Mouse (Mus musculus) intestine, embryonic 16.5 days (tissue): Measurements from ENCODE around the gene Gng8. TPM values are rescaled to one million over a fixed set of nuclear protein-coding genes. Genes with fewer than 3 reads are reported as not detected.

Experiments used
- ATAC-seq: fragments of 200-750 bp; cut with Nextera tagmentation; 2 replicates; pipeline ENCODE4 v1.8.0; 2017; ENCODE audit warnings: moderate TSS enrichment, moderate library complexity
- H3K27ac ChIP-seq: fragments of 300-500 bp; sonication (generic); 2 replicates; pipeline ENCODE4 v1.5.1; 2014; ENCODE audit warnings: mild to moderate bottlenecking, low read length
- H3K27me3 ChIP-seq: fragments of 300-500 bp; sonication (generic); replicated peaks from 2 replicates; pipeline ENCODE4 v1.6.1; 2014; ENCODE audit warnings: low read length, control low read depth, mixed read lengths; ENCODE audit not compliant: control insufficient read depth, insufficient read depth
- H3K36me3 ChIP-seq: fragments of 300-500 bp; sonication (generic); 2 replicates; pipeline ENCODE4 v1.6.1; 2014; ENCODE audit warnings: low read length, control low read depth; ENCODE audit not compliant: control insufficient read depth, insufficient read depth
- H3K4me1 ChIP-seq: fragments of 300-500 bp; sonication (generic); 2 replicates; pipeline ENCODE4 v1.6.1; 2014; ENCODE audit warnings: low read length, control low read depth, mixed read lengths; ENCODE audit not compliant: control insufficient read depth, insufficient read depth
- H3K4me2 ChIP-seq: fragments of 300-500 bp; sonication (generic); 2 replicates; pipeline ENCODE4 v1.6.1; 2014; ENCODE audit warnings: low read depth, low read length, control low read depth
- H3K4me3 ChIP-seq: fragments of 300-500 bp; sonication (generic); 2 replicates; pipeline ENCODE4 v1.5.1; 2014; ENCODE audit warnings: mild to moderate bottlenecking, low read length
- H3K9ac ChIP-seq: fragments of 300-500 bp; sonication (generic); 2 replicates; pipeline ENCODE4 v1.6.1; 2014; ENCODE audit warnings: low read depth, low read length
- H3K9me3 ChIP-seq: fragments of 300-500 bp; sonication (generic); 2 replicates; pipeline ENCODE4 v1.6.1; 2016; ENCODE audit warnings: low read length, control low read depth; ENCODE audit not compliant: control insufficient read depth
- WGBS: fragments of 180-500 bp; shearing (Covaris S2); extraction: QIAGEN DNeasy Blood & Tissue Kit; methylation state at CpG from one replicate; pipeline ENCODE4 v1.1.7; 2014; 5-methylcytosine and 5-hydroxymethylcytosine counted together
- polyA plus RNA-seq: library from polyadenylated mRNA; unstranded; fragments of >200 nt; fragmentation: Nextera tagmentation; extraction: Ambion mirVana; gene quantifications from 2 replicates; pipeline ENCODE4 v1.2.1, GENCODE M21; 2015

Gene Gng8
- polyA plus RNA-seq, 1 experiment from 2014 or later, result 9.2 TPM

DNA sequence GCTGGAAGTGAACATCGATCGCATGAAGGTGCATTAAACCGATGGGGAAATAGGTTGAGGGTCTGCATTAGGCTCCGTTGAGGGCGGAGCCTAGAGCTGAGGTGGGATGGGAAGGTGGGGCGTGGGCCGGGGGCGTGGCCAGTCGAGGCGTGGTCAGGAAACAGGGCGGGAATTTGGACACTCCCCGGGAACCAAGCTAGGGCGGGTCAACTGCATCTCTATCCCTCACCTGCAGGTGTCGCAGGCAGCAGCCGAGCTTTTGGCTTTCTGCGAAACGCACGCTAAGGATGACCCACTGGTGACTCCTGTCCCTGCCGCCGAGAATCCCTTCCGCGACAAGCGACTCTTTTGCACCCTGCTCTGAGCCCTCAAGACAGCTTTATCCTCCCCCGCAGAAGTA is 3.4 kb downstream of the Gng8 start:
- Histone ChIP-seq H3K27ac (no peak overlapping the region), H3K4me3 (peak overlapping the region; percentile 25), H3K36me3 (no peaks in the 10 kb centered on the region), H3K4me2 (peak overlapping the region; percentile 58), H3K9ac (peak overlapping the region; percentile 43), H3K9me3 (no peaks in the 10 kb centered on the region), H3K4me1 (peaks cover 33% of the 10 kb centered on the region), H3K27me3 (peaks cover 23% of the 10 kb centered on the region)
- peak; percentile 20; the same call in 1 of the 2 replicates for ATAC-seq
- WGBS, result 2% methylated on average over 24 of the region's 24 CpGs

DNA sequence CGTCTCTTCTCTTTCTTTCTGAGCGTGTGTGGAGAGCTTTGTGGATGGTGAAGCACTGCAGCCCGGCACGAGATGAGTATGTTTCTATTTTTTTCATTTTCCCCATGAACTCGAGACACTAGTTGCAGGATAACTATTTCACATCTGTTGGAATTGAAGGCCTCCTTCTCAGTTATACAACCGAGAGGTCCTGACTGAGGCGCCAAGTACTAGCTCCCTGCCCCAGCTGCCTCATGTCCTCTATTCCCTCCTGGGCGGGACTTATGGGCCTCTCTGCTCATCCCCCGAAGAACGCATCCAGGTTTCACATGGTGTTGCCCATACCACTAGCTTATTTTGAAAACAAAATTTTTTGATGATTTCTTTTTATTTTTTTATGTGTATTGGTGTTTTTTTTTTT is 3.9 kb downstream of the Gng8 start:
- Histone ChIP-seq H3K9ac (no peak overlapping the region), H3K4me1 (peaks cover 29% of the 10 kb centered on the region), H3K4me3 (no peak overlapping the region; the same call in 1 of the 2 replicates), H3K27me3 (peaks cover 23% of the 10 kb centered on the region), H3K4me2 (peak overlapping the region; percentile 58), H3K36me3 (no peaks in the 10 kb centered on the region), H3K9me3 (no peaks in the 10 kb centered on the region), H3K27ac (no peak overlapping the region)
- WGBS, result 29% methylated on average over 10 of the region's 10 CpGs
- ATAC-seq, result no peak

DNA sequence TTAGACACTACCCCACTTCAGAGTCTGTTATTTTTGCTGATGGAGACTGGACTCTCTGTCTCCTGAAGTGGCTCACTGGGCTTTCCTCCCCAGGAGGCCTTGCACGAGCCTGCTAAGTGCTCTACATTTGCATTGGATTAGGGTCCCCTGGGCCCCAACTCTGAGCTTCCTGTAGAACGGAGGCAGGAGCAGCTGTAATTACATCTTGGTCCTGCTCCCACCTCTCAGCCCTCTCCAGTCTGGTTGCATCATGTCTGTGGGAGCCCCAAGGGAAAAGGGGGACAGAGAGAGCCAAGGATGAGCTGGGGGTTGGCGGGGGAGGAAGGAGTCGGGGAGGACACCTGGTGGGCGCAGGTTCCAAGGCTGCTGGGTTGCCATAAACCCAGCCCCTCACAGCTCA is 8.9 kb downstream of the Gng8 start:
- no peak overlapping the region for H3K27ac ChIP-seq
- no peak for ATAC-seq
- WGBS, result 23% methylated on average over 5 of the region's 5 CpGs
- no peaks in the 10 kb centered on the region for H3K9me3 ChIP-seq
- no peaks in the 10 kb centered on the region for H3K36me3 ChIP-seq
- no peak overlapping the region for H3K4me3 ChIP-seq
- no peaks in the 10 kb centered on the region for H3K27me3 ChIP-seq
- peaks cover 9% of the 10 kb centered on the region for H3K4me1 ChIP-seq
- no peak overlapping the region for H3K4me2 ChIP-seq
- no peak overlapping the region for H3K9ac ChIP-seq

DNA sequence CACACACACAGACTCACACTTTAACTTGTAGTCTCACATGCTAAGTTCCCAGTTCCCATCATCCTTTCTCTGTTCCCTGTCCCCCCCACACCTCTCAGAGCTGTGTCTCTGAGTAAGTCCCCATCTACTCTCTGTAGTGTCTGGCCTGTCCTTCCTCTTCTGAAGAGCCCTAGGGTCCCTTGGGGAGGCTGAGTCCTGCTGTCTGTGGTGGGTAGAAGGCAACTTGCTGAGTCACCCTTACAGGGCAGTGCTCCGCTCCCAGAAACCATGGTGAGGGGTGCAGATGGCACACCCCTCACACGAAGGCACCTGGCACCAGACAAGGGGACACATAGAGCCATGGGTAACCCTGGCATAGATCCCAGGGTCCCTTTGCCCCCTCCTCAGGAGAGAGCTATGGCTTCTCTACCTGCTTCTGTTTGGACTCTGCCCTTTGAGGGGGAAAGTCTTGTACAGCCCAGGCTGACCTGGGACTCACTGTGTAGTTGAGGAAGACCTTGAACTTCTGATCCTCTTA is 11.9 kb downstream of the Gng8 start:
- WGBS, result 82% methylated on average over 2 of the region's 2 CpGs
- H3K9me3 ChIP-seq, result no peaks in the 10 kb centered on the region
- ATAC-seq, result no peak
- 0 out of 2 replicates have a peak overlapping the region, but pooled peaks have one; percentile 5 for H3K9ac ChIP-seq
- H3K4me3 ChIP-seq, result no peak overlapping the region
- H3K27ac ChIP-seq, result 0 out of 2 replicates have a peak overlapping the region, but pooled peaks have one; percentile 6
- no peaks in the 10 kb centered on the region for H3K36me3 ChIP-seq
- H3K4me1 ChIP-seq, result peaks cover 29% of the 10 kb centered on the region
- 0 out of 2 replicates have a peak, but pooled peaks cover under 1% of the 10 kb centered on the region for H3K27me3 ChIP-seq
- no peak overlapping the region for H3K4me2 ChIP-seq

DNA sequence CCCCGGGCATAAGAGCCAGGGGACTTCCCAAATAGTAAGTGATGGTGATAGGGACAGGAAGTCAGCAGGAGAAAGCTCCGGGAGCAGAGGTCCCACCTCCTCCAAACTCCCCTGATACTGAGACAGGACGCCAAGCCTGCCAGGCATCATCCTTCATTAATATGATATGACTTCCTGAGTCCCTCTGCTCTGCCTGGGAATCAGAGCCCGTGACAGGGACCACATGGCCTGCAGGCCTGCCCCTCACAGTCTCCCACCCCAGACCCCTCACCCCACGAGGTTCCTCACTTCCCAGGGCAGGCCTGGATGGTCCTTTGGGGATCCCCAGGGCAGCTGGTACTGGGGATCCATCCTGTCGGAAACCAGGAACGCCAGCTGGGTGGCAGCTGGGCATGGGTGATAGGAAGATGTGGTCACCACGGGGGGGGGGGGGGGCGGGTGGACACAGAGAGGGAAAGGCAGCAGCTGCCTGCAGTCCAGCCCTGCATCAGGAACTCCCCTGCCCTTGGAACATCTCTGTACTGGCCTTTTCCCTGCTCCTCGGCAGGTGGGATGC is 12.6 kb downstream of the Gng8 start:
- Histone ChIP-seq H3K9me3 (no peaks in the 10 kb centered on the region), H3K4me3 (no peak overlapping the region), H3K4me1 (peaks cover 33% of the 10 kb centered on the region), H3K27ac (0 out of 2 replicates have a peak overlapping the region, but pooled peaks have one; percentile 6), H3K9ac (0 out of 2 replicates have a peak overlapping the region, but pooled peaks have one; percentile 5), H3K4me2 (no peak overlapping the region), H3K27me3 (0 out of 2 replicates have a peak, but pooled peaks cover 2% of the 10 kb centered on the region), H3K36me3 (no peaks in the 10 kb centered on the region)
- 51% methylated on average over 9 of the region's 10 CpGs for WGBS
- ATAC-seq, result no peak

DNA sequence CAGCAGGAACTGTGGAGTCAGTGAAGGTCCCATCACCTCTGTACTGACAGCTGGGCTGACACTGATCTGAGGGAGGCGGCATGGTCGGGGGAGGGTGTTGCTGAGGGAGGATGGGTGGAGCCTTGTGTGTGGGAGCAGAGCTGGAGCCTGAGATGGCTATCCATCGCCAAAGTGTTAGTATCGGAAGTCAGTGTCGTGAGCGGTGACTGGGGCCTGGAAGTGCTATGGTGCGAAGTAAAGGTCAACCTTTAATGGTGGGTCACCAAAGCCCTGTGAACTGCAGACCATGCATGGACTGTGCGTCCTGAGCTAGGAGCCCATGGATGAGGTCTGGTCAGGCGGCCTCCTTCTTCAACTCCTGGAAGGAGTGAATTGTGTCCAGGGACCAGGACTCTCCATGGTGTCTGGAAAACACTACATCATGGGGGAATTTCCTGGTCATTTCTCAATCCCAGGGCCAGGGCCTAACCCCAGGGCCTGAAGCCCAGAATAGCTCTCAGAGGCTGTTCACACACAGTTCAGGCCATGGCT is 14.0 kb downstream of the Gng8 start:
- Histone ChIP-seq H3K4me1 (peaks cover 40% of the 10 kb centered on the region), H3K4me2 (no peak overlapping the region), H3K36me3 (no peaks in the 10 kb centered on the region), H3K9ac (no peak overlapping the region), H3K9me3 (no peaks in the 10 kb centered on the region), H3K4me3 (no peak overlapping the region), H3K27ac (0 out of 2 replicates have a peak overlapping the region, but pooled peaks have one; percentile 19), H3K27me3 (0 out of 2 replicates have a peak, but pooled peaks cover 2% of the 10 kb centered on the region)
- no peak; the same call in 1 of the 2 replicates for ATAC-seq
- 42% methylated on average over 9 of the region's 9 CpGs for WGBS

DNA sequence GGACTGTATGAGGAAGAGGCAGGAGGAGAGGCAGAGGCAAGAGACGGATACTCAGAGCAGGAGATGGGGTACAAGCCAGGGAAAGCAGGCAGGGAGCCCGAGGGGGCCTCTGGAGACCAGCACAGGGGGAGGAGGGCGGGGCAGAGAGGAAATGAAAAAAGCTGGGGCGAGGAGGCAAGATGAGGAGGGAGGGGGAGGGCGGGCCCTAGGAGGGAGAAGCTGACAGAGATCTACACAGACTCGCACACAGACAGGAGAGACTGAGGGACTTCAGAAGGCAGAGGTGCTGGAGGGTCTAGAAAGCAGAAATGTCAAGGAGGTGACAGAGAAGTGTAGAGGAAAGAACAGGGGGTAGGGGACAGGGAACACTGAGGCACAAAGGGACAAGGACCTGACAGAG is 14.7 kb downstream of the Gng8 start, which contains the start of gene Ptgir:
Ptgir (plus strand) TSS at position 210 of the 400 bp plus-strand sequence.
- Histone ChIP-seq H3K9me3 (no peaks in the 10 kb centered on the region), H3K9ac (peak within 1 kb of the TSS; percentile 20; the same call in 1 of the 2 replicates), H3K36me3 (no peaks in the 10 kb centered on the region), H3K27ac (0 out of 2 replicates have a peak within 1 kb of the TSS, but pooled peaks have one; percentile 19), H3K4me2 (peak within 1 kb of the TSS; percentile 23; the same call in 1 of the 2 replicates), H3K4me3 (0 out of 2 replicates have a peak within 1 kb of the TSS, but pooled peaks have one; percentile 3), H3K27me3 (0 out of 2 replicates have a peak, but pooled peaks cover 2% of the 10 kb centered on the region), H3K4me1 (peaks cover 40% of the 10 kb centered on the region)
- 10% methylated on average over 6 of the region's 6 CpGs for whole genome bisulfite sequencing
- peak; percentile 16; the same call in 1 of the 2 replicates for ATAC-seq

DNA sequence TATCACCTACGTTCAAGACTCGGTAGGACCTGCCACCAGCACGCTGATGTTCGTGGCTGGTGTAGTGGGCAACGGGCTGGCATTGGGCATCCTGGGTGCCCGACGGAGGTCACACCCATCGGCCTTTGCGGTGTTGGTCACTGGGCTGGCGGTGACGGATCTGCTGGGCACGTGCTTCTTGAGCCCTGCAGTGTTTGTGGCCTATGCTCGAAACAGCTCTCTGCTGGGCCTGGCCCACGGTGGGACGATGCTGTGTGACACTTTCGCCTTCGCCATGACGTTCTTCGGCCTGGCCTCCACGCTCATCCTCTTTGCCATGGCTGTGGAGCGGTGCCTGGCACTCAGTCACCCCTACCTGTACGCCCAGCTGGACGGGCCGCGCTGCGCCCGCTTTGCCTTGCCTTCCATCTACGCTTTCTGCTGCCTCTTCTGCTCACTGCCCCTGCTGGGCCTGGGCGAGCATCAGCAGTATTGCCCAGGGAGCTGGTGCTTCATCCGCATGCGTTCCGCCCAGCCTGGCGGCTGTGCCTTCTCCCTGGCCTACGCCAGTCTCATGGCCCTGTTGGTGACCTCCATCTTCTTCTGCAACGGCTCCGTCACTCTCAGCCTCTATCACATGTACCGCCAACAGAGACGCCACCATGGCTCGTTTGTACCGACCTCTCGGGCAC is 15.4 kb downstream of the Gng8 start:
- Histone ChIP-seq H3K27me3 (0 out of 2 replicates have a peak, but pooled peaks cover 2% of the 10 kb centered on the region), H3K4me2 (peak overlapping the region; percentile 23; the same call in 1 of the 2 replicates), H3K4me3 (0 out of 2 replicates have a peak overlapping the region, but pooled peaks have one; percentile 3), H3K27ac (no peak overlapping the region), H3K4me1 (peaks cover 40% of the 10 kb centered on the region), H3K36me3 (no peaks in the 10 kb centered on the region), H3K9me3 (no peaks in the 10 kb centered on the region), H3K9ac (peak overlapping the region; percentile 20; the same call in 1 of the 2 replicates)
- no peak for ATAC-seq
- 91% methylated on average over 41 of the region's 41 CpGs for WGBS

DNA sequence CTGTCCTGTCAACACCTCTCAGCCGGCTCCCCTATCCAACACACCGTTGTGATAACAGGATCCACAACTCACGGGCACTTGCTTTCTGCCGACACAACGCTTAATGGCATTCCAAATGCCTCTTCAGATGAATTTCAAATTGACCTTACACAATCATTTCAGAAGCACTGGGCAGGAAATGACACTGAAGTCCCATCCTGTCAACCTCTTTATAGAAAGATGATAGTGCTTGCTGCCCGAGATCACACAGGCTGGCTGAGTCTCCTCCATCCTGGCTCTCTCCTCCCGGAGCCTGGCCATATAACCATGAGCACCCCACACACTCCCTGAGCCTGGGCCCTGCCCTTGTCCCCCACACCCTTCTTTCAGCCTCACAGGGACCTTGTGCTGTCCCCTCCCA is 16.3 kb downstream of the Gng8 start:
- 51% methylated on average over 7 of the region's 7 CpGs for WGBS
- H3K4me3 ChIP-seq, result peak overlapping the region; percentile 13
- peak overlapping the region; percentile 21; the same call in 1 of the 2 replicates for H3K9ac ChIP-seq
- H3K9me3 ChIP-seq, result no peaks in the 10 kb centered on the region
- no peaks in the 10 kb centered on the region for H3K36me3 ChIP-seq
- peak overlapping the region; percentile 40 for H3K4me2 ChIP-seq
- peaks cover 40% of the 10 kb centered on the region for H3K4me1 ChIP-seq
- no peak for ATAC-seq
- H3K27me3 ChIP-seq, result 0 out of 2 replicates have a peak, but pooled peaks cover 2% of the 10 kb centered on the region
- H3K27ac ChIP-seq, result no peak overlapping the region
